Mouse (Mus musculus): ENCODE measurements around the gene Dscaml1.

DNA sequence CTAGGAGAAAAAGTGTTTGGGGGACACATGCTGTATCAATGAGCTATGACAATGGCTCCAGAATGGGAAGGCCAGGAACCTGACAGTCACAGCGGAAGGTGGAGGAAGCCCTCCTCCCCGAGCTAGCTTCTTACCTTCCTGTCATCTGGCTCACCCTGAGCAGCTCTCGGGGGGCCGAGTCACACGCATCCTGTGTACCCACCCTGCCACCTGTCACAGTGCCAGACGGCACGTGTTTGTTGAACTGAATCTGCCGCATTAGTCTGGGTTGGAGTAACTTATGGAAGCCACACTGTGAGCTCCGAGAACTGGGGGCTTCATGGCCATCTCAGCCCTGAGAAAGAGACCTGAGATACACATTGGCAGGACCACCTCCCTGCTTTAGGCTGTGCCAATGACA is 249.5 kb downstream of the Dscaml1 start:
- no peak for TF ChIP-seq CTCF (IDR thresholded peaks at IDR 0.05; ENCODE audit: borderline replicate concordance, insufficient read depth, low read length)
- no peak for TF ChIP-seq POLR2A (IDR thresholded peaks at IDR 0.05; ENCODE audit: low read depth, low read length)
